Mouse (Mus musculus): Measurements from ENCODE around the gene Lcorl. TPM values are rescaled to one million over a fixed set of nuclear protein-coding genes. Genes with fewer than 3 reads are reported as not detected.

Gene Lcorl
- 18.7 and 20.9 TPM in 2 replicates for polyA plus RNA-seq (2015; fragmentation: Nextera tagmentation; extraction: Ambion mirVana)

- Histone ChIP-seq H3K4me2 (peak within 1 kb of the TSS; percentile 76), H3K27me3 (no peaks in the 10 kb centered on the region; the same call in 1 of the 2 replicates), H3K27ac (peak within 1 kb of the TSS; percentile 99), H3K36me3 (no peaks in the 10 kb centered on the region), H3K4me3 (peak within 1 kb of the TSS; percentile 92), H3K9ac (peak within 1 kb of the TSS; percentile 82), H3K9me3 (no peaks in the 10 kb centered on the region), H3K4me1 (no peaks in the 10 kb centered on the region)
- under 1% methylated on average over 68 of the region's 79 CpGs for WGBS
- peak; percentile 97 for ATAC-seq (ENCODE audit: insufficient number of reproducible peaks, low FRiP score, low TSS enrichment, low read depth)
Observed at GRCm38 (mm10) chr5:45857254-45858011, at the start of gene Lcorl. TSS of gene Lcorl (minus strand) at chr5:45857615.

GRCm38 (mm10) chr5:45904683-45905082 lies 47.3 kb upstream of the Lcorl start:
- H3K4me3 ChIP-seq, result no peak overlapping the region
- no peaks in the 10 kb centered on the region for H3K9me3 ChIP-seq
- H3K9ac ChIP-seq, result no peak overlapping the region
- no peak for ATAC-seq (ENCODE audit: insufficient number of reproducible peaks, low FRiP score, low TSS enrichment, low read depth)
- H3K27me3 ChIP-seq, result no peaks in the 10 kb centered on the region
- H3K4me2 ChIP-seq, result no peak overlapping the region
- no peaks in the 10 kb centered on the region for H3K4me1 ChIP-seq
- WGBS, result 88% methylated on average over 2 of the region's 2 CpGs
- H3K27ac ChIP-seq, result no peak overlapping the region
- no peaks in the 10 kb centered on the region for H3K36me3 ChIP-seq

- no peak overlapping the region for H3K9ac ChIP-seq
- no peaks in the 10 kb centered on the region for H3K27me3 ChIP-seq
- no peak overlapping the region for H3K27ac ChIP-seq
- no peaks in the 10 kb centered on the region for H3K4me1 ChIP-seq
- no peak overlapping the region for H3K4me3 ChIP-seq
- no peaks in the 10 kb centered on the region for H3K9me3 ChIP-seq
- no peak overlapping the region for H3K4me2 ChIP-seq
- no peaks in the 10 kb centered on the region for H3K36me3 ChIP-seq
- 34% methylated on average over 3 of the region's 3 CpGs for WGBS
- ATAC-seq (ENCODE audit: insufficient number of reproducible peaks, low FRiP score, low TSS enrichment, low read depth), result no peak
Observed at GRCm38 (mm10) chr5:45903246-45903645, 45.8 kb upstream of the Lcorl start.

- Histone ChIP-seq H3K9me3 (no peaks in the 10 kb centered on the region), H3K36me3 (no peaks in the 10 kb centered on the region), H3K9ac (no peak overlapping the region), H3K27ac (no peak overlapping the region), H3K4me1 (no peaks in the 10 kb centered on the region), H3K27me3 (no peaks in the 10 kb centered on the region), H3K4me3 (no peak overlapping the region), H3K4me2 (no peak overlapping the region)
- no peak for ATAC-seq (ENCODE audit: insufficient number of reproducible peaks, low FRiP score, low TSS enrichment, low read depth)
- WGBS, result 39% methylated on average over 1 of the region's 1 CpGs
Observed at GRCm38 (mm10) chr5:45895362-45895761, 37.9 kb upstream of the Lcorl start.

GRCm38 (mm10) chr5:45893696-45894095 lies 36.3 kb upstream of the Lcorl start:
- Histone ChIP-seq H3K9ac (no peak overlapping the region), H3K4me3 (no peak overlapping the region), H3K27me3 (no peaks in the 10 kb centered on the region), H3K4me1 (no peaks in the 10 kb centered on the region), H3K9me3 (no peaks in the 10 kb centered on the region), H3K27ac (no peak overlapping the region), H3K36me3 (no peaks in the 10 kb centered on the region), H3K4me2 (no peak overlapping the region)
- no peak for ATAC-seq (ENCODE audit: insufficient number of reproducible peaks, low FRiP score, low TSS enrichment, low read depth)
- WGBS, result 69% methylated on average over 3 of the region's 3 CpGs

- H3K27ac ChIP-seq, result no peak overlapping the region
- H3K4me2 ChIP-seq, result no peak overlapping the region
Observed at GRCm38 (mm10) chr5:45876328-45876727, 18.9 kb upstream of the Lcorl start.

GRCm38 (mm10) chr5:45875472-45875871 lies 18.1 kb upstream of the Lcorl start:
- H3K9ac ChIP-seq, result no peak overlapping the region
- H3K27ac ChIP-seq, result no peak overlapping the region
- no peak overlapping the region for H3K4me2 ChIP-seq
- H3K27me3 ChIP-seq, result no peaks in the 10 kb centered on the region
- H3K4me1 ChIP-seq, result no peaks in the 10 kb centered on the region
- WGBS, result 70% methylated on average over 4 of the region's 4 CpGs
- H3K36me3 ChIP-seq, result no peaks in the 10 kb centered on the region
- no peak overlapping the region for H3K4me3 ChIP-seq
- no peaks in the 10 kb centered on the region for H3K9me3 ChIP-seq
- no peak for ATAC-seq (ENCODE audit: insufficient number of reproducible peaks, low FRiP score, low TSS enrichment, low read depth)

More at GRCm38 (mm10) chr5:45876328-45876727, 18.9 kb upstream of the Lcorl start:
- Histone ChIP-seq H3K36me3 (no peaks in the 10 kb centered on the region), H3K4me1 (no peaks in the 10 kb centered on the region), H3K9me3 (no peaks in the 10 kb centered on the region), H3K27me3 (no peaks in the 10 kb centered on the region), H3K9ac (no peak overlapping the region), H3K4me3 (no peak overlapping the region)
- ATAC-seq (ENCODE audit: insufficient number of reproducible peaks, low FRiP score, low TSS enrichment, low read depth), result no peak
- 85% methylated on average over 1 of the region's 1 CpGs for WGBS

- no peak overlapping the region for H3K4me2 ChIP-seq
- H3K9me3 ChIP-seq, result no peaks in the 10 kb centered on the region
- WGBS, result 75% methylated on average over 4 of the region's 4 CpGs
- H3K4me3 ChIP-seq, result no peak overlapping the region
- no peak for ATAC-seq (ENCODE audit: insufficient number of reproducible peaks, low FRiP score, low TSS enrichment, low read depth)
- H3K4me1 ChIP-seq, result no peaks in the 10 kb centered on the region
- H3K9ac ChIP-seq, result no peak overlapping the region
- no peaks in the 10 kb centered on the region for H3K36me3 ChIP-seq
- no peaks in the 10 kb centered on the region for H3K27me3 ChIP-seq
- no peak overlapping the region for H3K27ac ChIP-seq
Observed at GRCm38 (mm10) chr5:45874284-45875030, 17.0 kb upstream of the Lcorl start.

GRCm38 (mm10) chr5:45858368-45858767 lies 953 bp upstream of the Lcorl start:
- Histone ChIP-seq H3K9ac (no peak overlapping the region), H3K9me3 (no peaks in the 10 kb centered on the region), H3K4me1 (no peaks in the 10 kb centered on the region), H3K27ac (no peak overlapping the region), H3K27me3 (no peaks in the 10 kb centered on the region; the same call in 1 of the 2 replicates), H3K4me3 (peak overlapping the region; percentile 92), H3K4me2 (peak overlapping the region; percentile 76), H3K36me3 (no peaks in the 10 kb centered on the region)
- 74% methylated on average over 2 of the region's 2 CpGs for WGBS
- ATAC-seq (ENCODE audit: insufficient number of reproducible peaks, low FRiP score, low TSS enrichment, low read depth), result no peak

- H3K9ac ChIP-seq, result peak overlapping the region; percentile 82
- H3K36me3 ChIP-seq, result no peaks in the 10 kb centered on the region
- under 1% methylated on average over 47 of the region's 56 CpGs for WGBS
- no peaks in the 10 kb centered on the region for H3K4me1 ChIP-seq
- H3K4me3 ChIP-seq, result peak overlapping the region; percentile 92
- H3K4me2 ChIP-seq, result peak overlapping the region; percentile 76
- no peaks in the 10 kb centered on the region for H3K9me3 ChIP-seq
- no peak for ATAC-seq (ENCODE audit: insufficient number of reproducible peaks, low FRiP score, low TSS enrichment, low read depth)
- H3K27me3 ChIP-seq, result no peaks in the 10 kb centered on the region; the same call in 1 of the 2 replicates
- peak overlapping the region; percentile 99 for H3K27ac ChIP-seq
Observed at GRCm38 (mm10) chr5:45856876-45857253, 550 bp downstream of the Lcorl start.

- peak overlapping the region; percentile 76 for H3K4me2 ChIP-seq
- H3K4me3 ChIP-seq, result peak overlapping the region; percentile 92
- no peaks in the 10 kb centered on the region for H3K9me3 ChIP-seq
Observed at GRCm38 (mm10) chr5:45856303-45856821, 1.1 kb downstream of the Lcorl start.

More at GRCm38 (mm10) chr5:45856303-45856821, 1.1 kb downstream of the Lcorl start:
- peak; percentile 37 for ATAC-seq (ENCODE audit: insufficient number of reproducible peaks, low FRiP score, low TSS enrichment, low read depth)
- no peaks in the 10 kb centered on the region; the same call in 1 of the 2 replicates for H3K27me3 ChIP-seq
- no peaks in the 10 kb centered on the region for H3K4me1 ChIP-seq
- H3K9ac ChIP-seq, result peak overlapping the region; percentile 82
- WGBS, result under 1% methylated on average over 34 of the region's 37 CpGs
- no peaks in the 10 kb centered on the region for H3K36me3 ChIP-seq
- H3K27ac ChIP-seq, result peak overlapping the region; percentile 99

All from limb, embryonic 15.5 days (tissue).